Mouse (Mus musculus) liver, embryonic 14.5 days (tissue): ENCODE data around the gene Grm7.

Experiments used
- CTCF ChIP-seq: IDR thresholded peaks from 2 replicates; pipeline ENCODE4 v1.5.1; 2016; ENCODE audit warnings: antibody characterized with exemption, low read depth, control low read depth
- EP300 ChIP-seq: IDR thresholded peaks from 2 replicates; pipeline ENCODE4 v1.6.1; 2016; ENCODE audit warnings: antibody characterized with exemption, low read depth

DNA sequence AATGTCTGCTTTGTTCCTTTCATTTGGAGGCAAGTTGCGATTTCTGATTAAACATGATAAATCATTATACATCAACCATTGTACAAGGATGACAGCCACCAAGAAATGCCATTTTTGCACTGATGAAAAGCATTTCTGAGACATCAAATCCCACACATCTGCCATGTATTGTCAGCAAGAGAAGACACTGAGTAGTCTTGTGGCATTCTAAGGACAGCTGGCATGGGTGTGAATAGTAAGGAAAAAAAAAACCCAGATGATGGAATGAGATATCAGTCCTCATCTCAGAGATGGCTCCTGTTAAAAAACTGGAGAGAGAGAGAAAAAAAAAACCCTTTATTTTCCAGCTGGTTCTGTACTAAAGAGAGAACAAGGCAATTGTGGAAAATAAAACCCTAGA is 875.8 kb downstream of the Grm7 start:
- TF ChIP-seq CTCF (no peak), EP300 (no peak)
